Mouse (Mus musculus): ENCODE results near the gene E130311K13Rik.
A peak's percentile ranks its signal among the peaks of the same experiment; 100 is the strongest.

Gene E130311K13Rik

GRCm38 (mm10) chr3:63928878-63929859 lies at the start of gene E130311K13Rik:
Gene E130311K13Rik (minus strand): TSS chr3:63929472.
- DNase-seq, result peak; percentile 88 to 89

DNA sequence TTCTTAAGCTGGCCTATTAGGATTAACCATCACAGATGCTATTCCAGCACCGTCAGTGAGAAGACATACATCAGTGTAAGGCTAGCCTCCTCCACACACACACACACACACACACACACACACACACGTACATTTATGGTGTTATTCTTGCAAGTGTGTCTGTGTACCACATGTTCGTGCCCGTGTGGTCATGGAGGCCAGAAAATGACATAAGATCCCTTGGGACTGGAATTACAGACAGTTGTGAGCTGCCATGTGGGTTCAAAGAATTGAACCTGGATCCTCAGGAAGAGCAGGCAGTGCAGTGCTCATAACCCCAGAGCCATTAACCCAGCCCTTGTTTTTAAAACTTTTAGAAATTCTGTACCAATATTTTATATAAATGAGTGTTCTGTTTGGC lies 48.6 kb upstream of the E130311K13Rik start:
- DNase-seq, result no peak

DNA sequence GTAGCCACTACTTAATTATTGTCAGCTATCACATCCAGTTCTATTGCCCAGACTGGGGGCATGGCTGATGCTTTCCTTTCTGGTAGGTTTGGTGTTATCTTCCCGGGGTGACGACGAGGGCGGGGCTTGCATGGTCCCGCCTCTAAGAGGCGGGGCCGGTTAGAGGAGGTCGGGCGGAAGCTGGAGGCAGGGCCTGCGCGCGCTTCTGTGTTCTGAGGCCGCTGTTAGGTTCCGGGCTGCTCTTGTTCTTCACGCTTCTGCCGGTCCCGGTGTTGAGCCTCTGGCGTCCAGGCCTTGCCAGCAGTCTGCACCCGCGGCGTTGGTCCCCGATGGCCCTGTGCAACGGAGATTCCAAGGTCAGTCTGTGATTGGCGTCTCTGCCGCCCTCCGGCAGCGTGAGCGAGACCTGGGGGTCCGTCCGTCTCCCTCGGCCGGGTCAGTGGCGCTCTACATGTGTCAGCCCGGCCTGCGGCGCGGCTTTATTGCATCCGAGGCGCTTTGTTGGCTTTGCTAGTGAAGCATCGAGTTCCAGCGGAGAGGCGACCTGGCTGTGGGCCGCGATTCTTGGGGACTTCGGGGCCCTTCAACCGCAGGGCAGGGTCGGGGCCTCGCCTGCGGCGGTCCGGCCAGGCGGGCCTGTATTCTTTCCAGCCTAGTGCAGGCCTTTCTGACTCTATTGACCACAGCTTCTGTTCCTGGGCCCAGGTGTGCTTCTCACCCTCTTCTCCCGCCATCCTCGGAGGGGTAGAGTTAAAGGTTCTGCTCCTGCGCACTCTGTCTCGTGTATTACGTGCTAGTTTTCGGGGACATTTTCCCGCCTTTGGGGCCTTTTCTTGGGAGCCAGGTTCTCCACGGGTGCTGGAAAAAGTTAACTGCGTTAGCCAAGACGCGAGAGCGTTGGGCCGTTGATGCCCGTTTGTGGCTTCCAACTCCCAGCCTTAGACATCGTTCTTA lies 47.0 kb upstream of the E130311K13Rik start, which contains the start of gene Gmps:
Gmps (plus strand) TSS at position 152 of the 954 bp plus-strand sequence.
- peak; percentile 89 to 91 for DNase-seq

DNA sequence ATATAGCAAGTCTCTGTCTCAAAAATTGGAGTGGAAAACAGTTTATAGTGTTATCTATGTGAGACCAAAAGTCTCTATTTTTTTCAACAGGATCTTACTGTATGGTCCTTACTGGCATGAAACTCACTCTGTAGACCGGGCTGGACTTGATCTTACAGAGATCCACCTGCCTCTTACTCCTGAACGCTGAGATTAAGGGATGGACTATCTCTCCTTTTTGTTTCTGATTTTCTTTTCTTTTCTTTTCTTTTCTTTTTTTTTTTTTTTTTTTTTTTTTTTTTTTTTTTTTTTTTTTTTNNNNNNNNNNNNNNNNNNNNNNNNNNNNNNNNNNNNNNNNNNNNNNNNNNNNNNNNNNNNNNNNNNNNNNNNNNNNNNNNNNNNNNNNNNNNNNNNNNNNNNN lies 36.7 kb upstream of the E130311K13Rik start:
- DNase-seq, result no peak

GRCm38 (mm10) chr3:63964922-63965249 lies 35.6 kb upstream of the E130311K13Rik start:
- DNase-seq, result no peak

DNA sequence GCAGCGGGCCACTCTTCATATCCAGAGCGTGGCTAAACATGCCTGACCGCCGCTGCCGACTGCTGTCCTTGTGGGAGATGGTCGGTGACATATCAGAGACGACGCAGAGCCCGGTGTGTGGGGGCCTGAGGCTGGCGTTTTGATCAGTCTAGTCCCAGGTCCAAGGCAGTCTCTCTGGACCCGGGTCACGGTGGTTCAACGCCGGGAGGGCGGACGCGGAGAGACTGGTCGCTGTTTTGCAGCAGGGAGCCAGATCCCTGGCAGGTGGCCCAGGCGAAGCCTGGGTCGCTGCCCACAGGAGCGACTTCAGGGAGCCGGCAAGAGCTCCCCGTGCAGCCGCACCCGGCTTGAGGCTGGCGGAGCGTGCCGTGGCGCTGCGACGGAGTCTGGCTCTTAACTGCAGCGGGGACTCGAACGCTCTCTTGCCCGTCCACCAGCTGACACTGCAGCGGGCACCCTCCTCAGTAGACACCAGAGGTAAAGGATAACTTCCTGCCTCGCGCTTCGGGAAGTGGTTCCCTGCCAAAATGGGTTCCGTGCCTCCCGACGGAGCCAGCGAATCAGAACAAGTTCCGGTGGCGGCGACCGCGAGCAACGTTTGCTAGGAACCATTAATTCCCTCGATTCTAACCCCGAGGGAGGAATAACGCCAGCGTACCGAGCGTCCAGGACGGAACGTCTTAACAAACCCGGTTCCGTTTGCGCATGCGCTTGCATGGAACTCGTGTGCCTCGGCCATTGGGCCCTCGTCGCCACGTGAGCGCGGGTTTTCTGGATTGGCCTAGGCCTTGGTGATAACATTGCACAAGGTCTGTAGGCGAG lies 35.0 kb upstream of the E130311K13Rik start, which contains the start of gene Slc33a1:
Slc33a1 (minus strand) TSS at position 669 of the 822 bp plus-strand sequence.
- DNase-seq, result peak; percentile 99 to 100

- peak in 1 of 2 experiments; percentile 13 for DNase-seq
These were observed 34.3 kb upstream of the E130311K13Rik start for GRCm38 (mm10) chr3:63963421-63964099.

GRCm38 (mm10) chr3:63949837-63950236 lies 20.6 kb upstream of the E130311K13Rik start:
- no peak for DNase-seq

GRCm38 (mm10) chr3:63941204-63941850 lies 12.1 kb upstream of the E130311K13Rik start:
- peak; percentile 6 to 46 for DNase-seq

DNA sequence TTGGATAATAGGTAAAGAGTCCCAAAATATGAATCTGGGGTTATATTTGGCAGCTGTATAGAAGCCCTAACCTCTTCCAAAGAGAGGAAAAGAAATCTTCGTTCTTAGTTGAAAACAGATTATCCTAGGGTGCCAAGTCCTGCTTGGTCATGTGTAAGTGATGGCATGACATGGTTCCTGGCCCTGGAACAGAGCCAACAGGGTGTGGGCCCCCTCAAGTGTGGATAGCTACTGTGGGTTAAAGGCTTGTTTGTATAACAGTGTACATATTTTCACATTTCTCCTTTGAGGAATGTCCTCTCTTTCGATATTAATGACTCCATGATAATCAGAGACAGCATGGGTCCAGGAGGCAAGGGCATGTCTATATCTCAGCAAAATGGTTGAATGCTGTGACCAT lies 9.7 kb upstream of the E130311K13Rik start:
- DNase-seq, result no peak

GRCm38 (mm10) chr3:63919634-63920033 lies 9.6 kb downstream of the E130311K13Rik start:
- peak in 1 of 2 experiments; percentile 10 for DNase-seq

- DNase-seq, result no peak
These were observed 19.0 kb downstream of the E130311K13Rik start for GRCm38 (mm10) chr3:63910301-63910700.

DNA sequence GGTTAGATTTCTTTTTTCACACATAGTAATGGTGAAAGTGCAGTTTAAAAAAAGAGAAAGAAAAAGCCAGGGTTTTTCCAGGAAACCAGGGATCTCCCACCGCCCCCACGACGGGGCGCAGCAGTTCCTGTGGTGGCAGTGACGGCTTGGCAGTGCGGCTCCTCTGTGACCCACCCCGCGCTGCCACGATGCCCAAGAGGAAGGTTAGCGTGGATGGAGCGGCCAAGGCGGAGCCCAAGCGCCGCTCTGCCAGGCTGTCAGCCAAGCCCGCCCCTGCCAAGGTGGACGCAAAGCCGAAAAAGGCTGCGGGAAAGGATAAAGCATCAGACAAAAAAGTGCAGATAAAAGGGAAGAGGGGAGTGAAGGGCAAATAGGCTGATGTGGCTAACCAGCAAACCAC lies 24.0 kb downstream of the E130311K13Rik start:
- DNase-seq, result peak; percentile 15 to 20

- DNase-seq, result no peak
These were observed 25.1 kb downstream of the E130311K13Rik start for GRCm38 (mm10) chr3:63904157-63904556.

- no peak for DNase-seq
These were observed 29.2 kb downstream of the E130311K13Rik start for GRCm38 (mm10) chr3:63900021-63900571.

- DNase-seq, result peak; percentile 39
These were observed 30.0 kb downstream of the E130311K13Rik start, which contains the start of gene Plch1 for GRCm38 (mm10) chr3:63899309-63899695. Gene Plch1 (minus strand): TSS chr3:63899472.

- peak; percentile 81 to 82 for DNase-seq
These were observed 30.5 kb downstream of the E130311K13Rik start for GRCm38 (mm10) chr3:63898581-63899308.

DNA sequence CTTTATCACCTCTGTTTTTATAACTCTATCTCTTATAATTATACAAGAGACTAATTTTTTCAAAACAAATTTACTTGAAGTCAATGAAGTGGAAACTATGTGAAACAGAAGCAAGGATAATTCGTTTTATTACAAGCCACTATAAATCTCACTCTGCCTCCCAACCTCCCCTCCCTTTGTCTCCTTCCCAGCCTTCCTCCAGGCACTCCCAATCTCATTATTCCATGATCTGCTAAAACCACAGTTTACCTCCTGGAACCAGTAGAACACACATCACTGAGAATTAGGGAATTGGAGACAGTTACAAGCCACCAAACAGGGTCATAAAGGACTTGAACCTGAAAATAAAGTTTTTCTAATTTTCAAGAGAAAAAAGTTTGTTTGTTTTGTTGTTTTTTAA lies 32.1 kb downstream of the E130311K13Rik start:
- no peak for DNase-seq

GRCm38 (mm10) chr3:63896303-63896702 lies 33.0 kb downstream of the E130311K13Rik start:
- DNase-seq, result no peak

- no peak for DNase-seq
These were observed 33.5 kb downstream of the E130311K13Rik start for GRCm38 (mm10) chr3:63895786-63896185.
